Mouse (Mus musculus) lung, embryonic 15.5 days (tissue): ENCODE results near the gene Kif28. TPM values are rescaled to one million over a fixed set of nuclear protein-coding genes. Genes with fewer than 3 reads are reported as not detected.

ENCODE experiments used
- polyA plus RNA-seq: library from polyadenylated mRNA; unstranded; fragments of >200 nt; fragmentation: Nextera tagmentation; extraction: Ambion mirVana; gene quantifications from 2 replicates; pipeline ENCODE4 v1.2.1, GENCODE M21; 2015

Kif28 gene
- polyA plus RNA-seq, 1 experiment from 2014 or later: not detected

Other genes with a start within 250 kb of the Kif28 start
- gene Smyd3, start 227.2 kb downstream of the Kif28 start, polyA plus RNA-seq: 16.9 and 18.3 TPM in 2 replicates
- gene Tfb2m, start 199.0 kb downstream of the Kif28 start, polyA plus RNA-seq: 30.5 and 31.1 TPM in 2 replicates
- 16.1 and 18.0 TPM in 2 replicates for gene Cnst, start 198.9 kb downstream of the Kif28 start, polyA plus RNA-seq
- gene Sccpdh, start 77.1 kb downstream of the Kif28 start, polyA plus RNA-seq: 72.9 and 76.7 TPM in 2 replicates
- gene Gm10518, start 58.1 kb upstream of the Kif28 start, polyA plus RNA-seq: 0.15 TPM in 1 of 2 replicates, not detected in the other
- 21.7 and 22.6 TPM in 2 replicates for gene Ahctf1, start 58.4 kb upstream of the Kif28 start, polyA plus RNA-seq
- gene Cdc42bpa, start 215.2 kb upstream of the Kif28 start, polyA plus RNA-seq: 12.6 and 13.7 TPM in 2 replicates